Mouse (Mus musculus): ENCODE measurements around the gene Ugt1a10.

GRCm38 (mm10) chr1:88229566-88229965 lies 174.4 kb downstream of the Ugt1a10 start:
- TF ChIP-seq TAL1 (IDR thresholded peaks at IDR 0.05; ENCODE audit: low read length) (no peak), GATA1 (IDR thresholded peaks at IDR 0.05; ENCODE audit: low read length) (no peak)

All from erythroblast, embryonic 14.5 days (primary cell).